Mouse (Mus musculus) hematopoietic stem cell, adult 5-6 weeks (primary cell): ENCODE measurements at regions not wholly inside any gene's neighbourhood (a gene's known extent, or its start where the extent isn't known, plus 50 kb on each side); places are given as distances from the start of the nearest gene placed in this dataset.

Source experiments
- ATAC-seq, 2 experiments: fragments of 125-278 bp in 1 of 2; replicated peaks in 1 of 2; 2 replicates each; pipeline ENCODE4 v1.8.0; 2016 to 2017; ENCODE audit warnings: inconsistent platforms in 2 of 2, mild to moderate bottlenecking in 2 of 2, moderate number of reproducible peaks in 2 of 2, low read depth in 1 of 2, moderate TSS enrichment in 1 of 2; ENCODE audit not compliant: low FRiP score in 2 of 2, poor library complexity in 2 of 2, severe bottlenecking in 2 of 2, insufficient read depth in 1 of 2, low TSS enrichment in 1 of 2

GRCm38 (mm10) chr1:61146222-61146723, 168.5 kb downstream of the Icos start:
- peak; percentile 42 to 71; a peak in 3 of 4 replicates for ATAC-seq

GRCm38 (mm10) chr1:61151742-61152141, 174.0 kb downstream of the Icos start:
- ATAC-seq = no peak

GRCm38 (mm10) chr1:61152157-61152556, 174.4 kb downstream of the Icos start:
- ATAC-seq = no peak

GRCm38 (mm10) chr1:61154216-61154615, 176.5 kb downstream of the Icos start:
- no peak for ATAC-seq

GRCm38 (mm10) chr1:61157271-61157670, 179.5 kb downstream of the Icos start:
- no peak for ATAC-seq

- ATAC-seq = no peak
These were observed 182.8 kb downstream of the Icos start for GRCm38 (mm10) chr1:61160505-61160904.

GRCm38 (mm10) chr1:61164271-61164670, 186.5 kb downstream of the Icos start:
- no peak for ATAC-seq

GRCm38 (mm10) chr1:61171941-61172340, 194.2 kb downstream of the Icos start:
- no peak for ATAC-seq

- no peak for ATAC-seq
These were observed 195.2 kb downstream of the Icos start for GRCm38 (mm10) chr1:61172946-61173345.

- ATAC-seq = no peak
These were observed 197.5 kb downstream of the Icos start for GRCm38 (mm10) chr1:61175239-61175638.

- no peak for ATAC-seq
These were observed 201.7 kb downstream of the Icos start for GRCm38 (mm10) chr1:61179461-61179860.

GRCm38 (mm10) chr1:61181099-61181821, 203.5 kb downstream of the Icos start:
- peak; percentile 95 to 96 for ATAC-seq

GRCm38 (mm10) chr1:61187381-61188100, 209.8 kb downstream of the Icos start:
- ATAC-seq = no peak

- ATAC-seq = no peak
These were observed 213.2 kb downstream of the Icos start for GRCm38 (mm10) chr1:61190921-61191320.

- ATAC-seq = no peak
These were observed 220.9 kb downstream of the Icos start for GRCm38 (mm10) chr1:61198549-61199062.

- ATAC-seq = no peak
These were observed 223.3 kb downstream of the Icos start for GRCm38 (mm10) chr1:61201006-61201405.

- ATAC-seq = no peak
These were observed 224.4 kb downstream of the Icos start for GRCm38 (mm10) chr1:61202079-61202478.

GRCm38 (mm10) chr1:61203170-61203569, 225.4 kb downstream of the Icos start:
- peak in 1 of 2 experiments; percentile 39; a peak in 2 of 4 replicates for ATAC-seq
